9 mouse cellular contexts compared by ENCODE assay signal in the genomic region with DNA sequence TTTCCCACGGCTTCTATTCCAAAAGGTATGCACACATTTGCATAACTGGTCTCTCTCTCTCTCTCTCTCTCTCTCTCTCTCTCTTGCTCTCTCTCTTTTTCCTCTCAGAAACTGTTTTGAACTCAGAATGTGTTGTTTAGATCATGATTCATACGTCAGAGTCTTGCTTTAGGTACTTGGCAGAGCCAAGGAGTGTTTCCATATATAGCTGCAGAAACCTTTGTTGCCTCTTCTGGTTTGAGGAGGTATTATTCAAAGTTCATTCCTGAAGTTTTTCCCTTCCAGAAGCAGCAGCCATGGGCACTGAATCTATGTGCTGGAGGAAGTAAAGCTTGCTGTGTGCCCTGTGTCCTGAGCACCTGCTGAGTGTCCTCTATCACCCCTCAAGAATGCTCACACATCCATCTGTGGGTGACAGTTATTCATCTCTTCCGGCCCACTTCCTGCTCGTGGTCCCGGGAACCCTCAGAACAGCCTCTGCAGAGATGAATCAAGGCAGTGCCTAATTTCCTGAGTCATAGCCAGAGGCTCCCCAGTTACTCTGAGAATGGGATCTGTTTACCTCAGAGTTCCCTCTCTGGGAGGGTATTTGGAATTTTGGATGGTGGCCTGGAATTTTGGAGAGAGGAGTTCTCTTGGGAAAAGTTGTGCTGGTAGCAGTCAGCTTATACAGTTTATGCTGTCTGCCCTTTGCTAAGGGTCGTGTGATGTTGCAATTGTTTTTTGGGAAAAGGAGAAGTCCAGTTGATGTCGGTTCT.
DNase-seq lines count a peak whose midpoint lies in the region; ATAC-seq and TF ChIP-seq lines count a peak whose summit lies in the region.
"Had no signal": no experiment of that assay in that cellular context is flagged by ENCODE, and none has a peak within 500 bp of the region (broad histone marks: within the 10 kb centered on the region; RNA-seq: fewer than 3 reads in every experiment).

No protein-coding gene starts in this region.

- no peak for ATAC-seq in heart, embryonic 11.5 days (replicated peaks; ENCODE audit: insufficient number of reproducible peaks, low FRiP score, low TSS enrichment)
- no peak for ATAC-seq in heart, postnatal 0 days (ENCODE audit: insufficient read depth, low read depth)
- ATAC-seq in monocyte, adult 5-6 weeks (replicated peaks; ENCODE audit: insufficient number of reproducible peaks, low FRiP score, low TSS enrichment, poor library complexity, severe bottlenecking) = no peak
- ATAC-seq in midbrain, postnatal 0 days (ENCODE audit: low FRiP score) = no peak

- 49% methylated on average over 7 of the region's 7 CpGs for WGBS in heart, embryonic 11.5 days (ENCODE audit: insufficient replicate concordance)
- WGBS in heart, postnatal 0 days = 26% methylated on average over 7 of the region's 7 CpGs
- WGBS in midbrain, postnatal 0 days = 69% methylated on average over 7 of the region's 7 CpGs

- H3K9me3 ChIP-seq in heart, embryonic 11.5 days (replicated peaks; ENCODE audit: control insufficient read depth, low read length) = no peaks in the 10 kb centered on the region
- H3K9me3 ChIP-seq in heart, postnatal 0 days (replicated peaks; ENCODE audit: control insufficient read depth, low read length) = no peaks in the 10 kb centered on the region
- H3K9me3 ChIP-seq in midbrain, postnatal 0 days (ENCODE audit: low read length) = no peaks in the 10 kb centered on the region
- H3K9me3 ChIP-seq: neural tube, embryonic 13.5 days had no signal

- no peaks in the 10 kb centered on the region for H3K27me3 ChIP-seq in heart, embryonic 11.5 days (ENCODE audit: control insufficient read depth, insufficient read depth, low read length)
- H3K27me3 ChIP-seq in heart, postnatal 0 days (ENCODE audit: control insufficient read depth, insufficient read depth, low read length) = no peaks in the 10 kb centered on the region
- no peaks in the 10 kb centered on the region for H3K27me3 ChIP-seq in midbrain, postnatal 0 days (ENCODE audit: insufficient read depth, low read length)
- H3K27me3 ChIP-seq: neural tube, embryonic 13.5 days had no signal

- no peak overlapping the region for H3K9ac ChIP-seq in heart, embryonic 11.5 days (ENCODE audit: low read depth, low read length)
- H3K9ac ChIP-seq in heart, postnatal 0 days (replicated peaks; ENCODE audit: low read depth, low read length) = no peak overlapping the region
- H3K9ac ChIP-seq in midbrain, postnatal 0 days (replicated peaks; ENCODE audit: low read length, poor library complexity, severe bottlenecking) = no peak overlapping the region
- H3K9ac ChIP-seq: neural tube, embryonic 13.5 days had no signal

- H3K4me2 ChIP-seq in heart, embryonic 11.5 days = no peak overlapping the region
- H3K4me2 ChIP-seq in heart, postnatal 0 days (ENCODE audit: low read depth, low read length) = no peak overlapping the region
- H3K4me2 ChIP-seq in midbrain, postnatal 0 days (ENCODE audit: low read depth, low read length, poor library complexity, severe bottlenecking) = no peak overlapping the region
- H3K4me2 ChIP-seq: neural tube, embryonic 13.5 days had no signal

- no peak for TF ChIP-seq EP300 in heart, postnatal 0 days (IDR thresholded peaks at IDR 0.05; ENCODE audit: low read depth)

- H3K27ac ChIP-seq in heart, embryonic 11.5 days (ENCODE audit: low read depth, low read length) = no peak overlapping the region
- H3K27ac ChIP-seq in heart, postnatal 0 days (ENCODE audit: low read depth) = 0 out of 2 replicates have a peak overlapping the region, but pooled peaks have one; percentile 0
- no peak overlapping the region for H3K27ac ChIP-seq in midbrain, postnatal 0 days (ENCODE audit: low read depth, low read length)
- H3K27ac ChIP-seq: neural tube, embryonic 13.5 days had no signal

- H3K36me3 ChIP-seq in heart, embryonic 11.5 days (ENCODE audit: control insufficient read depth, insufficient read depth, low read length) = no peaks in the 10 kb centered on the region
- H3K36me3 ChIP-seq in heart, postnatal 0 days (replicated peaks; ENCODE audit: control insufficient read depth, insufficient read depth, low read length) = no peaks in the 10 kb centered on the region
- no peaks in the 10 kb centered on the region for H3K36me3 ChIP-seq in midbrain, postnatal 0 days (ENCODE audit: insufficient read depth, low read length)
- H3K36me3 ChIP-seq: neural tube, embryonic 13.5 days had no signal

- peak; percentile 95 for DNase-seq in heart, adult 11 months
- DNase-seq in Muller cell, postnatal 12 days (ENCODE audit: inconsistent ontology term) = peak; percentile 96
- peak; percentile 25 for DNase-seq in heart, postnatal 0 days (ENCODE audit: low spot score)
- DNase-seq in lung, postnatal 14 days = peak; percentile 21
- DNase-seq in ovary, postnatal 36 days (ENCODE audit: low spot score) = no peak
- no peak for DNase-seq in midbrain, postnatal 0 days (ENCODE audit: low spot score)

- peaks cover 7% of the 10 kb centered on the region; the same call in 1 of the 2 replicates for H3K4me1 ChIP-seq in heart, embryonic 11.5 days (ENCODE audit: control insufficient read depth, insufficient read depth, low read length)
- H3K4me1 ChIP-seq in heart, postnatal 0 days (ENCODE audit: control insufficient read depth, insufficient read depth) = peaks cover 14% of the 10 kb centered on the region
- no peaks in the 10 kb centered on the region for H3K4me1 ChIP-seq in midbrain, postnatal 0 days (ENCODE audit: insufficient read depth, low read length)
- H3K4me1 ChIP-seq: neural tube, embryonic 13.5 days had no signal

- no peak overlapping the region for H3K4me3 ChIP-seq in heart, embryonic 11.5 days (ENCODE audit: low read depth, low read length)
- no peak overlapping the region for H3K4me3 ChIP-seq in heart, postnatal 0 days (ENCODE audit: low read depth, low read length)
- H3K4me3 ChIP-seq in midbrain, postnatal 0 days (ENCODE audit: low read depth, low read length) = no peak overlapping the region
- H3K4me3 ChIP-seq: neural tube, embryonic 13.5 days had no signal

- TF ChIP-seq CTCF in heart, postnatal 0 days (IDR thresholded peaks at IDR 0.05; ENCODE audit: low read depth) = no peak
- no peak for TF ChIP-seq CTCF in midbrain, postnatal 0 days (IDR thresholded peaks at IDR 0.05)

Comparison
In these comparisons a context has a peak if more than half of its experiments do, and no peak if none do; other contexts are left out.
1. DNase-seq: peak in heart, adult 11 months (single experiment), Muller cell, postnatal 12 days (single experiment), heart, postnatal 0 days (single experiment) and lung, postnatal 14 days (single experiment); none in ovary, postnatal 36 days (single experiment) and midbrain, postnatal 0 days (single experiment).